Mouse (Mus musculus) heart, postnatal 10 days (tissue): ENCODE results near the gene Fam204a. TPM values are rescaled to one million over a fixed set of nuclear protein-coding genes. Genes with fewer than 3 reads are reported as not detected.

ENCODE experiments used
- DNase-seq, 2 experiments: peaks; one replicate each; pipeline ENCODE4 v3.0.0; 2021
- intact Hi-C: fragments of 180-260 bp; cut with DNase I; formaldehyde crosslinking; loops from one replicate; pipeline ENCODE4 v1.15.1; 2025
- total RNA-seq, 2 experiments: library from RNA; stranded (reverse); gene quantifications; 2 replicates each; pipeline ENCODE4 v1.2.3; 2021

The Fam204a gene
- total RNA-seq, 2 experiments from 2014 or later: 28.8 to 33.0 TPM

- intact Hi-C loops: no loop called here
- no peak for DNase-seq
These were observed 61.1 kb downstream of the Fam204a start for GRCm38 (mm10) chr19:60165417-60165816.

GRCm38 (mm10) chr19:60160611-60161274 is 65.8 kb downstream of the Fam204a start:
- intact Hi-C loops: no loop called here

GRCm38 (mm10) chr19:60159827-60160226 is 66.7 kb downstream of the Fam204a start:
- DNase-seq: no peak
- intact Hi-C loops: no loop called here

More at GRCm38 (mm10) chr19:60160611-60161274, 65.8 kb downstream of the Fam204a start:
- DNase-seq: peak; percentile 29 to 65

GRCm38 (mm10) chr19:60155266-60155665 is 71.2 kb downstream of the Fam204a start:
- intact Hi-C loops: no loop called here
- DNase-seq: no peak

- DNase-seq: no peak
These were observed 73.4 kb downstream of the Fam204a start for GRCm38 (mm10) chr19:60153096-60153495.

GRCm38 (mm10) chr19:60150056-60150455 is 76.4 kb downstream of the Fam204a start:
- intact Hi-C loops: no loop called here
- DNase-seq: no peak

More at GRCm38 (mm10) chr19:60153096-60153495, 73.4 kb downstream of the Fam204a start:
- intact Hi-C loops: no loop called here

GRCm38 (mm10) chr19:60149078-60149960 is 77.2 kb downstream of the Fam204a start:
- no peak for DNase-seq
- intact Hi-C loops: no loop called here

Other genes starting within 250 kb of the Fam204a start
- gene Prlhr, start 241.6 kb upstream of the Fam204a start, total RNA-seq: not detected